Mouse (Mus musculus): Measurements from ENCODE around the gene Gm28053. TPM values are rescaled to one million over a fixed set of nuclear protein-coding genes. Genes with fewer than 3 reads are reported as not detected.

Gm28053 gene
- polyA plus RNA-seq, 1 experiment = not detected

DNA sequence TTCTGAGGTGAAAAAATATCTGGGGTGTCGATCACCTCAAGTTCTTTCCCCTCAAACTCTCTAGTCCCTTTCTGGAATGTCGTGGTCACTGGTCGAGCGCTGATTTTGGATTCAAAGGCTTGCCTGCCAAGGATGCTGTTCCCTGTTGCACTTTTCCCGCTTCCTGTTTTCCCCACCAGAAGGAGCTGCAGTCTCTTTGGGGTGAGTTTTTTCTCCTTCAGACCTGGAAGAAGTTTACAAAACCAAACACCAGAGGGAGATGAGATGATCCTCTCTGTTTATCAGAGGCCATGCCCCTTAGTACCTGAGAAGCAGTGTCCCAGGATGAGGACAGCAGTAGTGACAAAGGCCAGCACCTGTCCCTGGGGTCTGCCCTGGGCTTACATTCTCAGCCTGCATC is 15.8 kb upstream of the Gm28053 start:
- Histone ChIP-seq H3K4me3 (ENCODE audit: insufficient read depth, low read depth, low read length) (no peak overlapping the region), H3K4me1 (ENCODE audit: control insufficient read depth, insufficient read depth, low read length) (0 out of 2 replicates have a peak, but pooled peaks cover 2% of the 10 kb centered on the region), H3K36me3 (ENCODE audit: control insufficient read depth, insufficient read depth, low read length) (peaks cover 1% of the 10 kb centered on the region; the same call in 1 of the 2 replicates), H3K27me3 (replicated peaks; ENCODE audit: control insufficient read depth, insufficient read depth, low read length) (no peaks in the 10 kb centered on the region), H3K27ac (ENCODE audit: insufficient read depth, low read depth, low read length) (peak overlapping the region; percentile 70)
- peak; percentile 38 for DNase-seq
- TF ChIP-seq CTCF (conservative IDR thresholded peaks at IDR 0.05; ENCODE audit: insufficient read depth, insufficient read length, low read depth, low read length) = no peak; the same call in 1 of the 2 replicates
- TF ChIP-seq POLR2A (IDR thresholded peaks at IDR 0.05; ENCODE audit: low read depth, low read length) = no peak
- 62% methylated on average over 5 of the region's 5 CpGs for WGBS

DNA sequence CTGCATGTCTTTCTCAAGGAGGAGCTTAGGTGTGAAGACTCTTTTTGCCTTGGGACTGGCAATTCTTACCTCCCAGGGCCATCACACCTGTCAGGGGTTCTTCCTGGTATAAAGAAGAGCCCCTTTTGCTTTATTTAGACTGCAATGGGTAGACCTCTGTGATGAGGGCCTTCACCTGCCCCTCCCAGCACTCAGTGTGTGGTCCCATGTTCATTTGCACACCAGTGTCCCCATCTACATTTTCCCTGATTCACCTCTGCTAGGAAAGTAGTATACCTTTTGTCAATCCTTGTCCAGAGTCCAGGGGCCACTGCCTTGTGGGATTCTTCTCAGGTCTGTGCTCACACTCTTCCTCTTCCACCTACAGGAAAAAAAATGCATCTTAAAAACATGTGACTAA is 14.3 kb upstream of the Gm28053 start:
- H3K27me3 ChIP-seq (replicated peaks; ENCODE audit: control insufficient read depth, insufficient read depth, low read length) = no peaks in the 10 kb centered on the region
- DNase-seq = no peak
- H3K36me3 ChIP-seq (ENCODE audit: control insufficient read depth, insufficient read depth, low read length) = peaks cover 1% of the 10 kb centered on the region; the same call in 1 of the 2 replicates
- peak overlapping the region; percentile 67; the same call in 1 of the 2 replicates for H3K27ac ChIP-seq (ENCODE audit: insufficient read depth, low read depth, low read length)
- no peak overlapping the region for H3K4me3 ChIP-seq (ENCODE audit: insufficient read depth, low read depth, low read length)
- H3K4me1 ChIP-seq (ENCODE audit: control insufficient read depth, insufficient read depth, low read length) = 0 out of 2 replicates have a peak, but pooled peaks cover 2% of the 10 kb centered on the region
- TF ChIP-seq CTCF (conservative IDR thresholded peaks at IDR 0.05; ENCODE audit: insufficient read depth, insufficient read length, low read depth, low read length) (no peak), POLR2A (IDR thresholded peaks at IDR 0.05; ENCODE audit: low read depth, low read length) (no peak)

DNA sequence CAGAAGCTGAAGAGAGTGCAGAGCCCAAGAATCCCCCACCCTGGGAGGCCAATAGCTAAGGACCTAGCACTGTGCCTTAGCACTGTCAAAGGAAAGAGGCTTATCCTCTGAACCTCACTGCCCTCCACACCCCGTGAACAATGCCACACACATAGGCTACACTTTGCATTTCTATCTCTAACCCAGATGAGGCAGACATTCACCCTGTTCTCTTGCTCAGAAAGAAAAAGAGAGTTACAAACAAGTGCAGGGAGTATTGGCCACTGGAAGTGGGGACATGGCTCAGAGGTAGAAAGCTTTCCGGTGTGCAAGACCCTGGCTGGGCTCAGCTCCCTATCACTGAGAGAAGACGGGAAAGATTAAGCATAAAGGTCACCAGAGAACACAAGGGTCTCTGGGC is 12.3 kb upstream of the Gm28053 start:
- 54% methylated on average over 3 of the region's 3 CpGs for WGBS
- Histone ChIP-seq H3K36me3 (ENCODE audit: control insufficient read depth, insufficient read depth, low read length) (peaks cover 1% of the 10 kb centered on the region; the same call in 1 of the 2 replicates), H3K4me3 (ENCODE audit: insufficient read depth, low read depth, low read length) (peak overlapping the region; percentile 31), H3K4me1 (ENCODE audit: control insufficient read depth, insufficient read depth, low read length) (no peaks in the 10 kb centered on the region), H3K27me3 (replicated peaks; ENCODE audit: control insufficient read depth, insufficient read depth, low read length) (no peaks in the 10 kb centered on the region), H3K27ac (ENCODE audit: insufficient read depth, low read depth, low read length) (peak overlapping the region; percentile 67)
- no peak for DNase-seq
- TF ChIP-seq POLR2A (IDR thresholded peaks at IDR 0.05; ENCODE audit: low read depth, low read length) (no peak), CTCF (conservative IDR thresholded peaks at IDR 0.05; ENCODE audit: insufficient read depth, insufficient read length, low read depth, low read length) (no peak)

DNA sequence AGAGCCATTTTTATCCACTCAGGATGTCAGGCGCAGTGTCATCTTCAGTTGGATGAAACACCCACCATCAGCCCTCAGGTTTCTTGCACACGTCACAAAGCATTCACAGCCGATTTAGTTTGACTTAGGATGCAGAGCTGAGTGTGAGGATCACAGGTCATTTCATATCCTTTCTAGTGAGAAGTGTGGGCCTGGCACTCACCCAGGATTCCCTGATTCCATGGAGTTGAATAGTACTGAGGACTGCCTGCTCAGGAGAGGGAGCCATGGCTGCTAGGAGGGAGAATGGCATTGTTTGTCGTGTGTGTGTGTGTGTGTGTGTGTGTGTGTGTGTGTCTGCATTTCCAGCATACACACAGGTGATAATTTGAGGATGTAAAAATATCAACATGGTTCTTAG is 1.9 kb downstream of the Gm28053 start:
- Histone ChIP-seq H3K27ac (ENCODE audit: insufficient read depth, low read depth, low read length) (no peak overlapping the region), H3K4me3 (ENCODE audit: insufficient read depth, low read depth, low read length) (no peak overlapping the region), H3K27me3 (replicated peaks; ENCODE audit: control insufficient read depth, insufficient read depth, low read length) (no peaks in the 10 kb centered on the region), H3K4me1 (ENCODE audit: control insufficient read depth, insufficient read depth, low read length) (no peaks in the 10 kb centered on the region), H3K36me3 (ENCODE audit: control insufficient read depth, insufficient read depth, low read length) (no peaks in the 10 kb centered on the region)
- WGBS = 73% methylated on average over 4 of the region's 4 CpGs
- no peak for DNase-seq
- TF ChIP-seq CTCF (conservative IDR thresholded peaks at IDR 0.05; ENCODE audit: insufficient read depth, insufficient read length, low read depth, low read length) = no peak
- TF ChIP-seq POLR2A (IDR thresholded peaks at IDR 0.05; ENCODE audit: low read depth, low read length) = no peak

DNA sequence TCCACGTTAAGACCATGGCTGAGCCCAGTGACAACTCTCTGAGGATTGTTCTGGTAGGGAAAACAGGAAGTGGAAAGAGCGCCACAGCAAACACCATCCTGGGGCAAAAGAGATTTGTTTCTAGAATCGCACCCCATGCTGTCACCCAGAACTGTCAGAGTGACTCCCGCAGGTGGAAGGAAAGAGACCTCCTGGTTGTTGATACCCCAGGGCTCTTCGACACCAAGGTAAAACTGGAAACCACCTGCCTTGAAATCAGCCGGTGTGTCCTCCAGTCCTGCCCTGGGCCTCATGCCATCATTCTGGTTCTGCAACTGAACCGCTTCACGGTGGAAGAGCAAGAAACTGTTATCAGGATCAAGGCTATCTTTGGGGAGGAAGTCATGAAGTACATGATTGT is 5.1 kb downstream of the Gm28053 start:
- Histone ChIP-seq H3K4me1 (ENCODE audit: control insufficient read depth, insufficient read depth, low read length) (peaks cover 5% of the 10 kb centered on the region; the same call in 1 of the 2 replicates), H3K27me3 (replicated peaks; ENCODE audit: control insufficient read depth, insufficient read depth, low read length) (no peaks in the 10 kb centered on the region), H3K4me3 (ENCODE audit: insufficient read depth, low read depth, low read length) (no peak overlapping the region), H3K36me3 (ENCODE audit: control insufficient read depth, insufficient read depth, low read length) (no peaks in the 10 kb centered on the region), H3K27ac (ENCODE audit: insufficient read depth, low read depth, low read length) (no peak overlapping the region)
- TF ChIP-seq POLR2A (IDR thresholded peaks at IDR 0.05; ENCODE audit: low read depth, low read length) = no peak
- TF ChIP-seq CTCF (conservative IDR thresholded peaks at IDR 0.05; ENCODE audit: insufficient read depth, insufficient read length, low read depth, low read length) = no peak
- WGBS = 81% methylated on average over 8 of the region's 8 CpGs
- no peak for DNase-seq

DNA sequence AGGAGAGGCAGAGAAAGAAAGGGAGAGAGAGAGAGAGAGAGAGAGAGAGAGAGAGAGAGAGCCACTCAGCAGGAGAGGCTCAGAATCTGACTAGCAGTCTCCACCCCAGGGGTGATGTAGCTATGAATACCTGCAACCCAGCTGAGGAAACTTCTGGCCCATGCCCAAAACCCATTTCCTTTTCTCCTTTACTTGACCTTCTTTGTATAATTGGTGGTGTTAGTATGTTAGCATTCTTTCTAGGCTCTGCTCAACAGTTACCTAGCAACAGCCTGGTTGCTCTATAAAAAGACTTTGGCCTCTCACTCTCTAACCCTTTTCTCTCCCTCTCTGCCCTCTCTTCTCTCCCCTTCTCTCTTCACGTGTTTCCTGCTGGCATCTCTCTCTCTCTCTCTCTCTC is 7.1 kb downstream of the Gm28053 start:
- Histone ChIP-seq H3K27ac (ENCODE audit: insufficient read depth, low read depth, low read length) (peak overlapping the region; percentile 89), H3K36me3 (ENCODE audit: control insufficient read depth, insufficient read depth, low read length) (no peaks in the 10 kb centered on the region), H3K27me3 (replicated peaks; ENCODE audit: control insufficient read depth, insufficient read depth, low read length) (no peaks in the 10 kb centered on the region), H3K4me3 (ENCODE audit: insufficient read depth, low read depth, low read length) (no peak overlapping the region), H3K4me1 (ENCODE audit: control insufficient read depth, insufficient read depth, low read length) (peaks cover 5% of the 10 kb centered on the region; the same call in 1 of the 2 replicates)
- peak; percentile 96 for DNase-seq
- TF ChIP-seq POLR2A (IDR thresholded peaks at IDR 0.05; ENCODE audit: low read depth, low read length) (no peak), CTCF (conservative IDR thresholded peaks at IDR 0.05; ENCODE audit: insufficient read depth, insufficient read length, low read depth, low read length) (no peak)
- WGBS = 0% methylated on average over 1 of the region's 1 CpGs

DNA sequence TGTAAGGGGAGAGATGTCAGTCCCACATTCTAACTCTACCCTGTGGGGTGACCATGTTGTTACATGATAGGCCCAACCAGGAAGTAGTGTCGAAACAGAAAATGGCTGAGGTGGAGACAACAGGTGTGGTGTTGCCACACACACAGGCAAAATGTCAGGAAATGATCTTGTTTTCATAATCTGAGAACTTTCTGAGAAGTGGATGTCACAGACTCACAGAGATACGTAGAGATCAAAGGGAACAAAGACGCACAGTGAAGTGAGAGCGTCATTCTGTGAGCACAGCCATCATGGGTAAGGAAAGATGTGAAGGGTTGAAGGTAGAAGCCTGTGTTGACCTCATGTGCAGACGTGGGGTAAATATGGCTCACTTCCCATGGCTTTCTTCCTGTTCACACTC is 9.4 kb downstream of the Gm28053 start:
- no peaks in the 10 kb centered on the region for H3K36me3 ChIP-seq (ENCODE audit: control insufficient read depth, insufficient read depth, low read length)
- H3K27ac ChIP-seq (ENCODE audit: insufficient read depth, low read depth, low read length) = no peak overlapping the region
- H3K4me1 ChIP-seq (ENCODE audit: control insufficient read depth, insufficient read depth, low read length) = peaks cover 5% of the 10 kb centered on the region; the same call in 1 of the 2 replicates
- WGBS = 96% methylated on average over 5 of the region's 5 CpGs
- H3K4me3 ChIP-seq (ENCODE audit: insufficient read depth, low read depth, low read length) = no peak overlapping the region
- TF ChIP-seq POLR2A (IDR thresholded peaks at IDR 0.05; ENCODE audit: low read depth, low read length) (no peak), CTCF (conservative IDR thresholded peaks at IDR 0.05; ENCODE audit: insufficient read depth, insufficient read length, low read depth, low read length) (no peak)
- no peak for DNase-seq
- no peaks in the 10 kb centered on the region for H3K27me3 ChIP-seq (replicated peaks; ENCODE audit: control insufficient read depth, insufficient read depth, low read length)
